Mouse (Mus musculus) megakaryocyte, embryonic 14.5 days (primary cell): ENCODE measurements around the gene Gm28778. TPM values are rescaled to one million over a fixed set of nuclear protein-coding genes. Genes with fewer than 3 reads are reported as not detected.
"Not testable (repeated sequence)": the region's sequence is repeated elsewhere in the genome, so short reads cannot be mapped to it uniquely, and the experiment has no call there.

Experiments used
- H3K27me3 ChIP-seq: replicated peaks from 2 replicates; pipeline ENCODE3; 2012; ENCODE audit warnings: inconsistent platforms
- H3K36me3 ChIP-seq: replicated peaks from 2 replicates; pipeline ENCODE3; 2012; ENCODE audit warnings: low read length, inconsistent platforms, mixed read lengths
- H3K4me1 ChIP-seq: 2 replicates; pipeline ENCODE4 v1.6.1; 2012; ENCODE audit warnings: inconsistent platforms
- H3K4me3 ChIP-seq: replicated peaks from 2 replicates; pipeline ENCODE3; 2012; ENCODE audit warnings: moderate library complexity, mild to moderate bottlenecking, inconsistent platforms
- H3K9me3 ChIP-seq: 2 replicates; pipeline ENCODE4 v1.6.1; 2012; ENCODE audit warnings: inconsistent platforms
- FLI1 ChIP-seq: IDR thresholded peaks from 2 replicates; pipeline ENCODE4 v1.6.1; 2012; ENCODE audit warnings: low read length, inconsistent platforms, mixed read lengths
- GATA1 ChIP-seq: IDR thresholded peaks from 3 replicates; pipeline ENCODE4 v1.6.1; 2012; ENCODE audit warnings: mixed read lengths, low read length, inconsistent platforms, borderline replicate concordance
- polyA plus RNA-seq: library from polyadenylated mRNA; stranded (reverse); fragments of >175 nt; gene quantifications from 2 replicates; pipeline ENCODE4 v1.2.3, GENCODE M21; 2012; ENCODE audit warnings: low replicate concordance; ENCODE audit not compliant: insufficient read depth

Gene Gm28778
- polyA plus RNA-seq, 1 experiment = not detected

DNA sequence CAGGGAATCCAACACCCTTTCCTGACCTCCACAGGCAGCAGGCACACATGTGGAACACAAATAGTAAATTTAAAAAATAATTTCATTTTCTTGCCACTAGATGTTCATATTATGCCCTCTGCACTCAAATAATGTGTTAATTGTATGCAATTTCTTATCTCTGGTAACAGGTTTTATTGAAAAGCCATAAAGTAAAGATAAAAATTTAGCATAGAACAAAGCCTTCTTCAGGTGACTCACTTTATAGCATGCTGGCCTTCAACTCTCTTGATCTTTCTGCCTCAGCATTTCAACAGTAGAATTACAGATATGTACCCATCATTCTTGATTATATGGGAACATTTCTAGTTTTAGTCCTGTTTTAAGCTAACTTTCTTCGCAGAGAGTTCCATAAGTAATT lies 27.4 kb downstream of the Gm28778 start:
- Histone ChIP-seq H3K9me3 (no peaks in the 10 kb centered on the region), H3K4me1 (peaks cover 19% of the 10 kb centered on the region), H3K27me3 (no peaks in the 10 kb centered on the region), H3K36me3 (peaks cover 63% of the 10 kb centered on the region), H3K4me3 (no peak overlapping the region)
- TF ChIP-seq GATA1 = no peak
- TF ChIP-seq FLI1 = no peak

DNA sequence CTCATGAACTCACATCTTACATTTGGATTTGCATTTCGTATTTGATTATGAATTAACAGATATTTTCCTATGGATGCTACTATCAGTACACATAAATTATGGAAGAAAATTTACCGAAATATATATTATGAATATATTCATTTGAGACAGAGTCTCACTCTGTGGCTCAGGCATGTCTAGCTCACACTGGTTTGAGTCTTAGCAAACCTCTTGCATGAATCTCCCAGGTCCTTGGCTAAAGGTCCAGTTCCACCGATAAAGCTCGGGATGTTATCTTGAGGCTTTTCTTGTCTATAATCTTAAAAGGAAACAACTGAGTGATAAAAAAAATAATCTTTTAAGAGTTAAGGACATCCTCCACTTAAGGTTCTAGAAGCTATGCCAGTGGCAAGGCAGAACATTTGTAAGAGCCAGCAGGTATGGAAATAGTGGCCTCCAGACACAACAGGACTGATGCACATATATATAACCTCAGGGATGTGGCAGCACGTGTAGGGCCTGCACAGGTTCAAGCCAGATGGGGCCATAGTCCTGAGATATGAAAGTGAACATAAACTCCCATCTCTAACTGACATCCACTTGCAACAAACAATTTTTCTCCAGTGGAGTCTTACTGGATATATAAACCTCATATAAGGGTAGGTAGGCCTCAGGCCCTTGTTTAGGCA lies 28.1 kb downstream of the Gm28778 start:
- Histone ChIP-seq H3K4me1 (peaks cover 19% of the 10 kb centered on the region), H3K9me3 (no peaks in the 10 kb centered on the region), H3K27me3 (no peaks in the 10 kb centered on the region), H3K36me3 (peaks cover 56% of the 10 kb centered on the region), H3K4me3 (no peak overlapping the region)
- TF ChIP-seq GATA1 (no peak), FLI1 (no peak)

DNA sequence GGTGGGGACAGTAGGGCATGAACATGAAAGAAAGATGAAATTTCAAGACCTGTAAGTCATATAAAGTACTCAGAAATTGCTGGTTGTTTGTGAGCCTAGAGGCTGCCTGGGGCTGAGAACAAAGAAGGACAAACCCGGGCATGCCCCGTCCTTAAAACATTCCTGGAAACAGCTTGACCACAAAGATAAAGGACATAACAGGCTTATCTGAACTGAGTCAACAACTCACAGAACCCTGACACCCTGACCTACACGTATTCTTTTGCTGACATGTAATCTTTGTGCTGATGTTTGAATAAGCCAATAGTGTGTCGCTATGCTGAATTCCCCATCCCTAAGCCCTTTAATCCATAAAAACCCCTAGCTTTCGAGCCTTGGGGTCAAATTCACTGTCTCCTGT lies 36.6 kb downstream of the Gm28778 start:
- not testable (repeated sequence) for H3K9me3 ChIP-seq, H3K4me3 ChIP-seq, H3K27me3 ChIP-seq, H3K36me3 ChIP-seq
- H3K4me1 ChIP-seq = peaks cover 32% of the 10 kb centered on the region

DNA sequence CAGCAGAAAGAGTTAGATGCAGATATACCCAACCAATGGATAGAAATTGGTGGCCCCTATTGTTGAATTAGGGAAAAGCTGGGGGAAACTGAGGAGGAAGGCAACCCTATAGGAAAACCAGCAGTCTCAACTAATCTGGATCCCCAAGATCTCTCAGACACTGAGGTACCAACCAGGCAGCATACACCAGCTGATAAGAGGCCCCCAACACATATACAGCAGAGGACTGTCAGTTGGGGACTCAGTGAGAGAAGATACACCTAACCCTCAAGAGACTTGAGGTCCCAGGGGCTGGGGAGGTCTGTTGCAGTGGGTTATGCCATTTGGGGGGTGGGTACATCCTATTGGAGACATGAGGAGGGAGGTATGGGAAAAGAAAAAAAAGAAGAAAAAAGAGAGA lies 38.6 kb downstream of the Gm28778 start:
- no peaks in the 10 kb centered on the region for H3K27me3 ChIP-seq
- H3K4me1 ChIP-seq = peaks cover 32% of the 10 kb centered on the region
- no peaks in the 10 kb centered on the region for H3K36me3 ChIP-seq
- TF ChIP-seq FLI1 (no peak), GATA1 (no peak)
- no peak overlapping the region for H3K4me3 ChIP-seq
- H3K9me3 ChIP-seq = peaks cover 4% of the 10 kb centered on the region; the same call in 1 of the 2 replicates

DNA sequence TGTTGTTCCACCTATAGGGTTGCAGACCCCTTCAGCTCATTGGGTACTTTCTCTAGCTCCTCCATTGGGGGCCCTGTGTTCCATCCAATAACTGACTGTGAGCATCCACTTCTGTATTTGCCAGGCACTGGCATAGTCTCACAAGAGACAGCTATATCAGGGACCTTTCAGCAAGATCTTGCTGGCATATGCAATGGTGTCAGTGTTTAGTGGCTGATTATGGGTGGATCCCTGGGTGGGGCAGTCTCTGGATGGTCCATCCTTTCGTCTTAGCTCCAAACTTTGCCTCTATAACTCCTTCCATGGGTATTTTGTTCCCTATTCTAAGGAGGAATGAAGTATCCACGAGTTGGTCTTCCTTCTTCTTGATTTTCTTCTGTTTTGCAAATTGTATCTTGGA lies 40.5 kb downstream of the Gm28778 start:
- Histone ChIP-seq H3K4me1 (peaks cover 27% of the 10 kb centered on the region), H3K9me3 (peaks cover 10% of the 10 kb centered on the region; the same call in 1 of the 2 replicates), H3K36me3 (peaks cover 17% of the 10 kb centered on the region)
- not testable (repeated sequence) for H3K4me3 ChIP-seq, H3K27me3 ChIP-seq

DNA sequence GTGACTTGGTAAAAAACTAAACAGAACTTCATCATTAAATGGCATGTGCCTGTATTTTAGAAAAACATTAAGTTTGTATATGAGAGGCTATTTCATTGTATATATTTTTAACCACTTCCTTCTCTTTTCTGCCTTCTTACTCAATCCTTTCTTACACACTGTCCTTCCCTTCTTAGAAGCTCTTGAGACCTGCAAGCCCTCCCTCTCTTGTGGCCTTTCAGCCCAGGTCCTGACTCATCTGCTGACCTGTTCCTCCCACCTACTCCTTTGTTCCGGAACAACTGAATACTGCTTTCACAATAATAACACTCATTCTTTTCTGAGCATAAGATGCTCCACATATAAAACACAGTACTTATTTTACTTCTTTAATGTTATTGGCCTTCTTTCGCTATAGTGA lies 44.2 kb downstream of the Gm28778 start:
- H3K27me3 ChIP-seq = no peaks in the 10 kb centered on the region
- H3K4me3 ChIP-seq = no peak overlapping the region
- H3K36me3 ChIP-seq = peaks cover 51% of the 10 kb centered on the region
- H3K9me3 ChIP-seq = 0 out of 2 replicates have a peak, but pooled peaks cover 6% of the 10 kb centered on the region
- H3K4me1 ChIP-seq = no peaks in the 10 kb centered on the region
- TF ChIP-seq GATA1 = no peak
- no peak for TF ChIP-seq FLI1

DNA sequence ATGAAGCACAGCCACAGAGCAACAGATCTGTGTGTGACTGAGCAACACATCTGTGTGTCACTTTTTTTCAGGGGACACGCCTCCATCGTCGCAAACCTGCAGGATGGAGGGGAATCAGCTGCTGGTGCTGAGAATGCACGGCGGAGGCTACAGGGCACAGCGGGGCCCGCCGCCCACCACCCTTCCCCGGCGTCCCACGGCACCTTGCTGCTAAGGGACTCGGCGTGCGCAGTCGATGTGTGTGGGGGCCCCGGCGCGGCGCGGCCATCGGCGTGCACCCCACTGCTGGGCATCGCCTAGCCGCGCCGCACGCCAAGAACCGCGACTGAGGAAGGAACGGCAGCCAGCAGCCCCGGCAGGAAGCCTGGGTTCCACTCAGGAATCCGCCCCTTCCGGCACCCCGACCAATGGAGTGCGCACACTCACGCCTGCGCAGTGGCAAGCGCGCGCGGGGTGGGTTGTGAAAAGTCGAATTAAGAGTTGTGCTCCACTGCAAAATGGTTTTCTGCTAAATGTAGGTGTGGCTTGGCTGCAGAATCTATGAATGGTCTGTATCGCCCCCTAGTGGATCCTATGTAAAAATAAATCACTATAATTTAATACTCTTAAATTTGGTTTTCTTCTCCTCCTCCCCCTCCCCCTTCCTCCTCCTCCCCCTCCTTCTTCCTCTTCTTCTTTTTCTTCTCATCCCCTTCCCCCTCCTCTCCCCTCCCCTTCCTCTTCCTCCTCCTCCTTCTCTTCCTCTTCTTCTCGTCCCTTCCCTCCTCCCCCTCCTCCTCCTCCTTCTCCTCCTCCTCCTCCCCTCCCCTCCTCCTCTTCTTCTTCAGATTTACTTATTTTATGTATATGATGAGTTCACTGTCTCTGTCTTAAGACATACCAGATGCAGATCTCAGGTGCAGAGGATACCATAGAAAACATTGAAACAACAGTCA lies 55.7 kb downstream of the Gm28778 start, which contains the start of the genes Asdurf, Gm28551 and Asnsd1:
Gene Asdurf (minus strand): TSS at position 293 of the 935 bp plus-strand sequence.
Gene Gm28551 (minus strand): TSS at position 341 of the 935 bp plus-strand sequence.
Gene Asnsd1 (minus strand): TSS at position 426 of the 935 bp plus-strand sequence.
- peaks cover 16% of the 10 kb centered on the region for H3K4me1 ChIP-seq
- no peaks in the 10 kb centered on the region for H3K27me3 ChIP-seq
- peaks cover 25% of the 10 kb centered on the region for H3K36me3 ChIP-seq
- H3K4me3 ChIP-seq = peak within 1 kb of the TSS; percentile 100
- TF ChIP-seq GATA1 = no peak
- no peak for TF ChIP-seq FLI1
- no peaks in the 10 kb centered on the region for H3K9me3 ChIP-seq

DNA sequence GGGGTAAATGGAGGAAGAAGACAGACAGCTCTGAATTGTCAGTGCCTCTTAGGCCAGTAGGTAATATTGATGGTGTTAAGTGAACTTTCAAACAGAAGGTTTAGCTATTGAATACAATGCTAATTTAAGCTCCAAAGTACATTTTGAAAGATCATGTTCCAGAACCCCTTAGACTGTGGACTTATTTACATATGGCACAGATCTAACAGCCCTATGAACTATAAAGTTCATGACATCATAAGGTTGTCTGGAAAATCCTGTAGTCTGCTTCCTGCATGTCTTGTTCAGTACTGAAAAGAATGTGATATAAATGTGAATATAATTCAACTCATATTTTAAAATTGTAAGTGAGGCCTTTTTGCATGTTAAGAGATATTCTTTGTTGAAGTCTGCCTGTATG lies 62.1 kb downstream of the Gm28778 start:
- Histone ChIP-seq H3K9me3 (no peaks in the 10 kb centered on the region), H3K4me3 (no peak overlapping the region), H3K4me1 (peaks cover 5% of the 10 kb centered on the region; the same call in 1 of the 2 replicates), H3K36me3 (no peaks in the 10 kb centered on the region), H3K27me3 (no peaks in the 10 kb centered on the region)
- no peak for TF ChIP-seq GATA1
- no peak for TF ChIP-seq FLI1

Other genes starting within 250 kb of the Gm28778 start
- not detected in 2 replicates for gene Mstn, start 235.5 kb upstream of the Gm28778 start, polyA plus RNA-seq
- gene 1700019A02Rik, start 109.5 kb upstream of the Gm28778 start, polyA plus RNA-seq = not detected in 2 replicates
- gene Pms1, start 93 bp upstream of the Gm28778 start, polyA plus RNA-seq = 0.23 TPM in 1 of 2 replicates, not detected in the other
- 0.66 TPM in 1 of 2 replicates, not detected in the other for gene Ormdl1, start within 50 bp of the Gm28778 start, polyA plus RNA-seq
- gene Osgepl1, start 16.5 kb downstream of the Gm28778 start, polyA plus RNA-seq = 0.89 TPM in 1 of 2 replicates, not detected in the other
- 11.0 TPM in 1 of 2 replicates, not detected in the other for gene Asdurf, start 55.5 kb downstream of the Gm28778 start, polyA plus RNA-seq
- gene Gm28551, start 55.6 kb downstream of the Gm28778 start, polyA plus RNA-seq = not detected in 2 replicates
- gene Asnsd1, start 55.6 kb downstream of the Gm28778 start, polyA plus RNA-seq = 0.91 and 8.5 TPM in 2 replicates